Mouse (Mus musculus): ENCODE measurements around the gene Oaz1. TPM values are rescaled to one million over a fixed set of nuclear protein-coding genes. Genes with fewer than 3 reads are reported as not detected.
A peak's percentile ranks its signal among the peaks of the same experiment; 100 is the strongest.

Gene Oaz1
- total RNA-seq (2021), result 100 to 1,000 TPM; 651 to 657 TPM
- long read RNA-seq, experiment 1, partial matches to known transcripts, result 36 of 3,017 reads
- long read RNA-seq, experiment 1, other reads (novel, unspliced or antisense), result 2,981 of 3,017 reads
- long read RNA-seq, experiment 2, partial matches to known transcripts, result 26 of 2,884 reads
- long read RNA-seq, experiment 2, other reads (novel, unspliced or antisense), result 2,857 of 2,884 reads

DNA sequence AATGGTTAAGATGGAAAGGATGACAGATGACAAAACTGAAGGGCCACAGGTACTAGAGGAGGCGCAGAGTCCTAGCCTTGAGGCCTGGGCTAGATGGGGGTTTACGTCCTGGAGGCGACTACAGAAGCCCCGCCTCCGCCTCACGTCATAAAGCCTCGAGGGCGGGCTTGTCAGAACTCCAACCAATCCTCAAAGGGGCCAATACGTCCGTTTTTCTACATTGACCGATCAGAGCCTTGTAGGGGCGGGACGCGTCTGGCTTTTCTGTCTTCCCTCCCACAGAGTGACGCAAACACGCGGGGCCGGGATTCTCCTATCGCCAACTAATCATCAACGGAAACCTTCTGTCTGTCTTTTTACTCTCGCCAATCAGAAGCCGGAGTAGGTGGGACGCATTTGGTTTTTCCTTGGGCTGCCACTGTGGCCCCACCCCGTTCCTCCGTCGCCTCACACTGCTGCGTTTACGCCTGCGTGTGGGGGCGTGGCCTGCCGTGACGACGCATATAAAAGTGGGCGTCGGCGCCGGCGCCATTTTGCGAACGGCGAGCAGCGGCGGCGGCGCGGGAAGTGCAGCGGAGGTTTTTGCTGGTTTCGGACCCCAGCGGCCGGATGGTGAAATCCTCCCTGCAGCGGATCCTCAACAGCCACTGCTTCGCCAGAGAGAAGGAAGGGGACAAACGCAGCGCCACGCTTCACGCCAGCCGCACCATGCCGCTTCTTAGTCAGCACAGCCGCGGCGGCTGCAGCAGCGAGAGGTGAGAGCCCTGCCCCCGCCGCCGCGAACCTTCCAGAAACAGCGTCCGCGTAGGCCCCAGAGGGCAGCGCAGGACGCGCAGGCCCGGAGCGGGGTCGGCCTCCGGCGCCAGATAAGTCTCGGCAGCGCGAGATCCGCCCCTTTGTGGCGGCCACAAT lies at the start of gene Oaz1:
Gene Oaz1 (plus strand): TSS at position 506 of the 912 bp plus-strand sequence.
- peak; percentile 99 for DNase-seq

GRCm38 (mm10) chr10:80777123-80777522 lies 49.3 kb upstream of the Oaz1 start:
- no peak for DNase-seq

- no peak for DNase-seq
Measured at GRCm38 (mm10) chr10:80779565-80779964, 46.9 kb upstream of the Oaz1 start.

DNA sequence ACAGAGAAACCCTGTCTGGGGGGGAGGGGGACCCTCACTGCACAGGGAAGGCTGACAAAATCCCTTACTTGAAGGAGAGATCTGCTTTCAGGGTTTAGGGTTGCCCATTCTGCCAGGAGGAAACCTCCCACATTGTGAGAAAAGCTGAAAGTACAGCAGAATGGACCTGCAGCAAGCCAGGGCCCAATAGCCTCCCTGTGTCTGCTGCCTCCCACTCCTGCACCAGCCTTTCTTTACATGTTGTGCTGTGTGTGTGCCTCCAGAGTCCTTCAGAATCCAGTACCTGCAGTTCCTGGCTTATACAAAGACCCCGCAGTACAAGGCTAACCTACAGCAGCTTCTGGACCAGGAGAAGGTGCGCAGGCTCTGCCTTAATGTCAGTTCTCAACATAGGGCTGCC lies 42.2 kb upstream of the Oaz1 start:
- DNase-seq, result no peak

- no peak for DNase-seq
Measured at GRCm38 (mm10) chr10:80784871-80785270, 41.6 kb upstream of the Oaz1 start.

GRCm38 (mm10) chr10:80785963-80786362 lies 40.5 kb upstream of the Oaz1 start:
- DNase-seq, result no peak

DNA sequence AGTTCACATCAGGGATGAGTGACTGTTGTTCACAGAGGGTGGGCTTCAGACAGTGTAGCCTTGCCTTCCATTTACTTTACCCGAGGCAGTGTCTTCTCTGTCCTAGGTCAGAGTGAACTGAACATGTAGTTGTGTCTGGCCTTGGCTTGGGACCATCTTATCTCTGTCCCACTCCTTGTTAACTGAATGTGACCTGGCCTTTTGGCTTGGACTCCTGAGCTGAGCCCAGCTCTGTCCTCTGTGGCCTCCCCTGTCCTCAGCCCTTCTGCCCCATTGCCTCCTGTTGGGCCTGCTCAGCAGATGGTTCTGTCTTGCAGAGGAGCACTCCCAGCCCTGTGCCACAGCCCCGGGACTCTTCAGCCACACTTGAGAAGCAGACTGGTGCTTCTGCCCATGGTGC lies 38.9 kb upstream of the Oaz1 start:
- DNase-seq, result no peak

DNA sequence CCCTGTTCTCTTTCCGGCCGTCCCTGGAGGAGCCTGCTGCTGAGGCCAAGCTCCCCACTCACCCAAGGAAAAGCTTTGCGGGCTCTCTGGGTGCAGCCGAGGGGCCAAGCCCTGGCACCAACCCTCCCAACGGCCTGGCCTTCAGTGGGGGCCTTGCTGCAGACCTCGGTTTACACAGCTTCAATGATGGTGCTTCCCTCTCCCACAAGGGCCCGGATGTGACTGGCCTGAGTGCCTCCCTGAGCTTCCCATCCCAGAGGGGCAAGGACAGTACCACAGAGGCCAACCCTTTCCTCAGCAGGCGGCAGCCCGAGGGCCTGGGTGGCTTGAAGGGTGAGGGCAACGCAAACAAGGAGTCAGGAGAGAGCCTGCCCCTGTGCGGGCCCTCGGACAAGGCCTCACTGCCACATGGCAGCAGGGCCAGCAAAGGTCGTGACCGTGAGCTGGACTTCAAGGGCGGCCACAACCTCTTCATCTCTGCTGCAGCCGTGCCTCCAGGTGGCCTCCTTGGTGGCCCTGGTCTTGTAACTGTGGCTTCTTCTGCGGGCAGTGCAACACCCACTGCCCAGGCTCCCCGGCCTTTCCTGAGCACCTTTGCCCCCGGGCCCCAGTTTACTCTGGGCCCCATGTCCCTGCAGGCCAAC lies 35.6 kb upstream of the Oaz1 start:
- no peak for DNase-seq

DNA sequence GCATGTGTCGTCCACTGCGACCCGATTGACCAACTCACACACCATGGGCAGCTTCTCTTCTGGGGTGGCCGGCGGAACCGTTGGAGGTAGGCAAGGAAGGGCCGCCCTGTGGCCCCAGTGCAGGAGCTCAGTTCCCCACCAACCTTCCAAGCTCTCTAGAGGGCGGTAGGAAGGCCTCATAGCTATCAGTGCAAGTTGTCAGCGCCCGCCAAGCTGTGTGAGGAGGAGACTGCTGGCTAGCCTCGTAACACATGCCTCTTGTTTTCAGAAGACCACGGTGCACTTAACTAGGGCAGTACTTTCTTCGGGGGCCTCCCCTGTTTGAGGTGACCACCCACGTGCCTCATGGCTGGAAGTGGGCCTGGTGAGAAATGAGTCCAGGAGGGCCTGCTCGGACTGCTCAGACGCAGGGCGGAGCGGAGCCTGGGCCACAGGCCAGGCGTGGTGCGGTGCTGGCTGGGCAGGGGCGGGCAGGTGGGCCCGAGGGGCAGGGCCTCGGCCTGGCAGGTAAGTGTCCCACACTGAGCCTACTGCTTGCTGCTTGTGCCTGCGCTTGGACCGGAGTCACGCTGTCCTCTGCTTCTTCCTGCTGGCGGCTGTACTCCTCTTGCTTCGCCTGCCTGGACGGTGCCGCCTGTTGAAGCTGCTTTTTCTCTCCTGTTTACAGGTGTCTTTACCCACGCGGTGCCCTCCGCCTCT lies 34.8 kb upstream of the Oaz1 start:
- no peak for DNase-seq

- DNase-seq, result no peak
Measured at GRCm38 (mm10) chr10:80792175-80793032, 34.1 kb upstream of the Oaz1 start.

- DNase-seq, result no peak
Measured at GRCm38 (mm10) chr10:80793033-80793784, 33.2 kb upstream of the Oaz1 start.

DNA sequence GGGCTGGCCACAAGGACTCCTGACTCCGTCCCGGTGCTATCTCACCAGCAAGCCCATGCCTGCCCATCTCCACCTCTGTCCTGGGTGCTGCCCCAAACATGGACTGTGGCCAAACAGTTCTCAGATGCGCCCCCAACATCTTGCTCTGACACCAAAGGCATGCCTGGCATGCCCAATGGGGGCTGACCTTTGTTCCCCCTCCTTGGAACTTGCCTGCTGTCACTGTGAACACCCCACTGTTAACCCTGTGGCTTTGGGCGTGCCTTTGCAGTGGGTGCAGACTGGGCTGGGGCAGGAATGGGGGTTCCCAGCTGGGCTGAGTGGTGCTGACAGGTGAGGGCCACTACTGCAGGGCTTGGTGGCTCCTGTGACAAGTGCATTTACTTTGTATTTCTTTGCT lies 32.7 kb upstream of the Oaz1 start:
- DNase-seq, result no peak

DNA sequence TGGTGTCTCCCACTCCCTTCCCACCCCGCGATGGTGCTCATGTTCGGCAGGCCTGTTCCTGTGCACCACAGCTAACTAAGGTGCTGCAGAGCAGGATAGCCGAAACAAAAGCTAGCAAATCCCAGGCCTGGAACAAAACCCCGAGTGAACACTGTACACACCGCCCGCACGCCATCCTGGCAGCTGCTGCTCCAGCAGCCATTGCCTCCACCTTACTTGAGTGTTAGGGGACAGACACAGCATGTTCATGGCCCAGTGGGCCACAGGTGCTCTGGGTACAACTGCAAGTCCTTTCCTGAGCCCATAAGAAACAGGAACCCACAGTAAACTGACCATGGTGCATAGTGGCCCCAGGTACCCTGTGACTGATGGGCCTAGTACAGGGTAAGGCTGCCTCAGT lies 31.7 kb upstream of the Oaz1 start:
- DNase-seq, result no peak

GRCm38 (mm10) chr10:80796307-80796848 lies 30.1 kb upstream of the Oaz1 start:
- no peak for DNase-seq

DNA sequence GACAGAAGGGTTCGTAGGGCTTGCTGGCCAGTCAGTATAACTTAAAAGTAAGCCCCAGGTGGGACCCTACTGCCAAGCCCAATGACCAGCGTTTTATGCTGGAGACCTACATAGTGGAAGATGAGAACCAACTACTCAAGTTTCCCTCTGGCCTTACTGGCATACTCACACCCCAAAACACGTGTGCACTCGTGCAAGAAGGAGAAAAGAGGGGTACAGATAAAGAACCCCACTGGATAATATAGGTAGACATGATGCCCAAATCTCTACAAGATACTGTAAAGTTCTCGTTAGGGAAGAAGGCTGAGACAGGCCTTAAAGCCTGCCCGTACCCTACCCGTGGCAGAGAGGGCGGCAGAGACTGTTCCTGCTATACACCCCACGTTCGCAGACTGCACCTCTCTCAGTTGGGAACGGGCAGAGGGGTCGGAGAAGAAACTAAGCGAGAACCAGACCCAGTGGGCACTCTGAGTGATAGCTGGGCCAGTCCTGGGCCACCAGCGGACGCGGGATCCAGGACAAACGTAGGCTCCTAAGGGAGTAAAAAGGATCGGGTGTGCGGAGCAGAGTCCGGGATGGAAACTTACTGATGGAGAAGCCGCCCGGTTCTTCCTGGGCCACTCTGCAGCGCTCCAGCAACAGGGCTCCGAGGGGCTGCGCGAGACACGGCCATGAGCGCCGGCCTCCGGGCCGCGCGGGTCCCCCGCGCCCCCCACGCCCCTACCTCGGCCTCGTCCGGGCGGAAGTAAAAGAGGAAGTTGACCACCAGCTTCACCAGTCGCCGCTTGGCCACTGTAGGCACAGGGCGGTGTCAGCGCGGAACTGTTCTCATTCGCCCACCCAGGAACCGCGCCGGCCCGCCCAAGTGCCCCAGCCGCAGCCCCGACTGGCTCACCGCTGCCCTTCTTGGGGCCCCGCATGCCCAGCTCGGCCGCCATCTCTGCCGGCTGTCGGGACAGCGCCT lies 29.0 kb upstream of the Oaz1 start:
- no peak for DNase-seq

DNA sequence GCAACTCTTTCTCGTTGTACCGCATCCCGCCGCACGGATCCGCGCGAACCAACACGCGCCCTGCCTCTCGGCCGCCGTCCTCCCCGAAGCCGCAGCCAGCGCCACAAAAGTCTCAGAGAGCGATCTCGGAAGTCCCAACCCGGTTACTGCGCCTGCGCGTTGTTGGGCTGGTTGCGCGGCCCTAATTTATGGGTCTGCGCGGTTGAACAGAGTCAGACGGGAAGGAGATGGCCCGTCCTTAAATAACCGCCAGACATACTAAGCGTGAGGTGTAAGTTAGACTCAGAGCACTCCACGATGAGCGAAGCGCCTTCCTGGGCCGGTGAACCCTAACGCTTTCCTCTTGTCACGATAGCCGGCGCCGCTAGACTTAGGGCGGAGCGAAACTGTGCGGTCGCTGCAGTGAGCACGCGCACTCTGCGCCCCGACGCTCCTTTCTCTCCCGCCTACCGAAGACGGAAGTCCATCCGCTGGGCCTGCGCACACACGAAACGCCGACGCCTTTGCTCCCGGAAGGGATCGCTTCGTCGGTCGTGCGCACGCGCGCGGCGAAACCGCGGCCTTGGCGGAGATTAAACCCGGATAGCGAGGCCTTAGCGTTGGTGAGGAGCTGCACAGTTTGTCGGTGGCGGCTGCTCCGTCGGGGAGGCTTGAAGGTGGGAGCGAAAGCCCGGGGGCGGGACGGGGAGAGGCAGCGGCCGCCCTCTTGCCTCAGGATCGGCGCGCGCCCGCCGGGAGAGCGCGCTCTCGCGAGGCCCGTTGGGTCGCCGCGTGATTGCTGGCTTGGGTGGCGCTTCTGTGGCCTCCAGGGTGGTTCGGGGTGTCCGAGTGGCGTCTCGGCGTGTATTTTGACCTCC lies 28.1 kb upstream of the Oaz1 start, which contains the start of the genes Sf3a2 and Plekhj1:
Gene Sf3a2 (plus strand): TSS at position 49 of the 857 bp plus-strand sequence.
Gene Plekhj1 (minus strand): TSS at position 477 of the 857 bp plus-strand sequence.
- peak; percentile 94 for DNase-seq

GRCm38 (mm10) chr10:80799070-80799566 lies 27.3 kb upstream of the Oaz1 start:
- DNase-seq, result no peak
